ENCODE assay signal across 8 mouse cellular contexts in genomic region chr16:45196816-45197215, GRCm38 (mm10). TPM values are rescaled to one million over a fixed set of nuclear protein-coding genes. Genes with fewer than 3 reads are reported as not detected.
DNase-seq lines count a peak whose midpoint lies in the region; ATAC-seq and TF ChIP-seq lines count a peak whose summit lies in the region.

No protein-coding gene starts in this region.

- no peak overlapping the region for H3K27ac ChIP-seq in liver, embryonic 12.5 days
- no peak overlapping the region for H3K27ac ChIP-seq in cerebellum, adult 2 months (ENCODE audit: insufficient read depth, low read length)

- peak; percentile 41 for DNase-seq in liver
- peak; percentile 48 to 70 for DNase-seq in cerebellum, adult 2 months
- peak; percentile 31 to 93 for DNase-seq in frontal cortex, adult 2 months (ENCODE audit: extremely low spot score in 1 of 2, low spot score in 1 of 2)
- peak; percentile 91 for DNase-seq in induced T-regulatory cell, adult 2 months (ENCODE audit: low read depth)
- DNase-seq in left cerebral cortex, adult 11 months (ENCODE audit: low spot score) = peak; percentile 58
- peak; percentile 81 for DNase-seq in mesoderm, embryonic 11.5 days (ENCODE audit: low read depth, low spot score)
- peak; percentile 52 for DNase-seq in skeletal muscle tissue, adult 2 months (ENCODE audit: low read depth, low spot score)

- H3K4me2 ChIP-seq in liver, embryonic 12.5 days = no peak overlapping the region

- H3K9ac ChIP-seq in liver, embryonic 12.5 days = no peak overlapping the region

- H3K4me3 ChIP-seq in liver, embryonic 12.5 days = no peak overlapping the region
- H3K4me3 ChIP-seq in cerebellum, adult 2 months (replicated peaks; ENCODE audit: insufficient read depth, low read depth, low read length) = no peak overlapping the region

- ATAC-seq in liver, embryonic 12.5 days = no peak

- H3K36me3 ChIP-seq in liver, embryonic 12.5 days = no peaks in the 10 kb centered on the region

- WGBS in liver, embryonic 12.5 days (ENCODE audit: insufficient replicate concordance) = 34% methylated on average over 6 of the region's 6 CpGs
- 33% methylated on average over 6 of the region's 6 CpGs for WGBS in cerebellum, adult 2 months

- H3K27me3 ChIP-seq in liver, embryonic 12.5 days (replicated peaks) = no peaks in the 10 kb centered on the region
- no peaks in the 10 kb centered on the region for H3K27me3 ChIP-seq in cerebellum, adult 2 months (ENCODE audit: control insufficient read depth, insufficient read depth, low read length)

- no peaks in the 10 kb centered on the region for H3K4me1 ChIP-seq in liver, embryonic 12.5 days
- H3K4me1 ChIP-seq in cerebellum, adult 2 months (ENCODE audit: control insufficient read depth, insufficient read depth, low read length) = peaks cover 2% of the 10 kb centered on the region; the same call in 1 of the 2 replicates

- TF ChIP-seq CTCF in cerebellum, adult 2 months (IDR thresholded peaks at IDR 0.05; ENCODE audit: borderline replicate concordance, insufficient read depth, low read depth, low read length) = peak; percentile 70

- TF ChIP-seq POLR2A in cerebellum, adult 2 months (IDR thresholded peaks at IDR 0.05; ENCODE audit: borderline replicate concordance, insufficient read depth, low read length) = no peak

- H3K9me3 ChIP-seq in liver, embryonic 12.5 days (replicated peaks) = no peaks in the 10 kb centered on the region

RNA-seq across cellular contexts. Expression of gene Btla, which starts 27.3 kb away (rescaled TPM):
- polyA plus RNA-seq in liver, embryonic 12.5 days (2016; fragmentation: Nextera tagmentation; extraction: Ambion mirVana) = 0.36 and 0.44 TPM in 2 replicates
- 0.47 and 0.62 TPM in 2 replicates for polyA plus RNA-seq in cerebellum, adult 2 months (2012; rRNA removed)
- polyA plus RNA-seq in frontal cortex, adult 2 months (2012; rRNA removed) = 0.69 and 0.80 TPM in 2 replicates

RNA-seq across cellular contexts. Expression of gene Atg3, which starts 38.2 kb away (rescaled TPM):
- polyA plus RNA-seq in liver, embryonic 12.5 days (2016; fragmentation: Nextera tagmentation; extraction: Ambion mirVana) = 28.9 TPM in 2 replicates
- polyA plus RNA-seq in cerebellum, adult 2 months (2012; rRNA removed) = 52.1 and 54.8 TPM in 2 replicates
- 34.4 and 39.3 TPM in 2 replicates for polyA plus RNA-seq in frontal cortex, adult 2 months (2012; rRNA removed)

RNA-seq across cellular contexts. Expression of gene Slc35a5, which starts 38.3 kb away (rescaled TPM):
- polyA plus RNA-seq in liver, embryonic 12.5 days (2016; fragmentation: Nextera tagmentation; extraction: Ambion mirVana) = 7.3 and 9.0 TPM in 2 replicates
- 40.0 and 40.8 TPM in 2 replicates for polyA plus RNA-seq in cerebellum, adult 2 months (2012; rRNA removed)
- polyA plus RNA-seq in frontal cortex, adult 2 months (2012; rRNA removed) = 24.5 and 28.2 TPM in 2 replicates

Comparison
In these comparisons a context has a peak if more than half of its experiments do, and no peak if none do; other contexts are left out.
1. DNase-seq: peak in every context shown above with its lines; median percentile 91 in induced T-regulatory cell, adult 2 months; 81 in mesoderm, embryonic 11.5 days; 62 in frontal cortex, adult 2 months; 59 in cerebellum, adult 2 months; 58 in left cerebral cortex, adult 11 months; 52 in skeletal muscle tissue, adult 2 months; 41 in liver.